Mouse (Mus musculus) erythroblast, embryonic 14.5 days (primary cell): ENCODE measurements around the gene Cyp26c1.

Experiments used
- GATA1 ChIP-seq: IDR thresholded peaks from 2 replicates; pipeline ENCODE4 v1.6.1; 2012; ENCODE audit warnings: low read length, inconsistent platforms, mixed read lengths
- TAL1 ChIP-seq: IDR thresholded peaks from 3 replicates; pipeline ENCODE4 v1.6.1; 2012; ENCODE audit warnings: low read length, inconsistent platforms, mixed read lengths

- no peak for TF ChIP-seq GATA1
- TF ChIP-seq TAL1: no peak
These were observed 12.0 kb upstream of the Cyp26c1 start for GRCm38 (mm10) chr19:37673393-37673792.
